Mouse (Mus musculus) T-cell, adult 66 days (primary cell): Measurements from ENCODE around the gene Gm10220. TPM values are rescaled to one million over a fixed set of nuclear protein-coding genes. Genes with fewer than 3 reads are reported as not detected.

Experiments used
- total RNA-seq, 2 experiments: library from RNA; stranded (reverse); gene quantifications; 3 replicates in 1 of 2; 4 replicates in 1 of 2; pipeline ENCODE4 v1.2.4; 2023

Gm10220 gene
- not detected for total RNA-seq

GRCm38 (mm10) chr5:26121321-26121720 is at the start of gene Gm10220:
TSS of gene Gm10220 (minus strand) at chr5:26121421.

GRCm38 (mm10) chr5:26105262-26105661 is 16.0 kb downstream of the Gm10220 start, which contains the start of gene 5031410I06Rik:
TSS of gene 5031410I06Rik (minus strand) at chr5:26105362.

GRCm38 (mm10) chr5:26089191-26089590 is 32.0 kb downstream of the Gm10220 start, which contains the start of gene Gm10471:
TSS of gene Gm10471 (minus strand) at chr5:26089291.

Other genes starting within 250 kb of the Gm10220 start
- gene Gm21663, start 179.0 kb downstream of the Gm10220 start, total RNA-seq: not detected
- gene Gm21671, start 167.0 kb downstream of the Gm10220 start, total RNA-seq: not detected
- not detected for gene Gm21680, start 148.8 kb downstream of the Gm10220 start, total RNA-seq
- not detected for gene Gm21698, start 132.8 kb downstream of the Gm10220 start, total RNA-seq
- not detected for gene Gm1979, start 116.6 kb downstream of the Gm10220 start, total RNA-seq
- not detected for gene Gm5862, start 98.5 kb downstream of the Gm10220 start, total RNA-seq
- gene Speer4a, start 81.9 kb downstream of the Gm10220 start, total RNA-seq: not detected
- not detected for gene Gm7347, start 62.8 kb downstream of the Gm10220 start, total RNA-seq
- not detected for gene Gm10471, start 32.1 kb downstream of the Gm10220 start, total RNA-seq
- gene 5031410I06Rik, start 16.1 kb downstream of the Gm10220 start, total RNA-seq: not detected
- not detected for gene Gm7361, start 136.3 kb upstream of the Gm10220 start, total RNA-seq